Mouse (Mus musculus): Measurements from ENCODE around the gene Hoxd12.

GRCm38 (mm10) chr2:74714881-74715280, 40.1 kb downstream of the Hoxd12 start:
- TF ChIP-seq CTCF (IDR thresholded peaks at IDR 0.05; ENCODE audit: borderline replicate concordance, insufficient read depth, low read length) (no peak), POLR2A (IDR thresholded peaks at IDR 0.05; ENCODE audit: low read depth, low read length) (peak; percentile 62)
